Mouse (Mus musculus): ENCODE results near the gene Dcaf4.

- TF ChIP-seq CTCF (IDR thresholded peaks at IDR 0.05) (no peak), EP300 (IDR thresholded peaks at IDR 0.05; ENCODE audit: insufficient read depth, low read depth, low read length) (no peak), POLR2A (IDR thresholded peaks at IDR 0.05; ENCODE audit: insufficient read depth, low read depth, low read length) (no peak)
Observed at GRCm38 (mm10) chr12:83495961-83496282, 24.3 kb upstream of the Dcaf4 start.

All from heart, adult 2 months (tissue).